Mouse (Mus musculus) ovary, adult 2 months (tissue): ENCODE measurements around the gene Rfpl4b. TPM values are rescaled to one million over a fixed set of nuclear protein-coding genes. Genes with fewer than 3 reads are reported as not detected.

Experiments used
- polyA plus RNA-seq: library from polyadenylated mRNA; depleted of rRNA; stranded (reverse); fragments of >200 nt; gene quantifications from 2 replicates; pipeline ENCODE4 v1.2.3, GENCODE M21; 2012; rRNA removed

The Rfpl4b gene
- polyA plus RNA-seq = not detected in 2 replicates

DNA sequence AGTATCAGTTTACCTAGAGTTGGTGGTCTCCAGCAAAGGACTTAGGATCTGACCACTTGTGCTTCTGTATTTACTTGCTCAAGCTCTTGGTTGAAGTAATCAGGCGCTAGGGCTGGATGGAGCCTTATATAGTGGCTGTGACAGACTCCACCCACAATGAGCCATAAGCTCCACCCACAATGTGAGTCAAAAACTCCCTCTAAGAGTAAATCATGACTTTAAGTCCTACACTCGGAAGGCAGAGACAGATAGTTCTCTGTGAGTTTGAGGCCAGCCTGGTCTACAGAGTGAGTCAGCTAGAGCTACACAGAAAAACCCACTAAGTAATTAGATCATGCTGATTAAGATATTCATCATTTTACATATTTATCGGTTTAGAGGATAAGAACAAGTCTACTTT lies at the start of gene Rfpl4b:
Rfpl4b (minus strand) TSS at position 101 of the 400 bp plus-strand sequence.

Other genes with a start within 250 kb of the Rfpl4b start
- gene Lama4, start 143.7 kb upstream of the Rfpl4b start, polyA plus RNA-seq = 33.9 and 35.7 TPM in 2 replicates